Mouse (Mus musculus): ENCODE data around the gene Atf1. TPM values are rescaled to one million over a fixed set of nuclear protein-coding genes. Genes with fewer than 3 reads are reported as not detected.

Atf1 gene
- 11.0 and 13.0 TPM in 2 replicates for polyA plus RNA-seq (2015; fragmentation: Nextera tagmentation; extraction: Ambion mirVana)

GRCm38 (mm10) chr15:100227663-100228534 is at the start of gene Atf1:
Gene Atf1 (plus strand): TSS chr15:100227819.

DNA sequence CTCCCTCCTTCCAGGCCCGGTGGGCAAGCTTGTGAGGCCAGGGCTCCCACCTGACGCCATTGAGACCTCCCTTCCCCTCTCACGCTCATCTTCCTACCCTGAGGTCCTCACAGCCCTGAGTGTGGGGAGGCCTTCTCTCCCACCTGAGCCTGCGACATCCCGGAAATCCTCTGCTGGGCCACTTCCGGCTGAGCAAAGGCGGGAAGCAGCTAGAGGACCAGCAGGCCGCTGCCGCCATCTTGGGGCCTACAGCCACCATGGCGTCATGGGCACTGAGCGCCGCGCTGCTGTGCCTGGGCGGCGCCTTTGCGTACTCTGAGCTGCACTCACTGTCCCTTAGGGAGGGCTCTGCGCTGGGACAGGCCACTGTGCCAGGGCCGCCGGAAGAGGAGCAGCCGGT is 53.0 kb downstream of the Atf1 start, which contains the start of gene Tmprss12:
Gene Tmprss12 (plus strand): TSS at position 212 of the 400 bp plus-strand sequence.

DNA sequence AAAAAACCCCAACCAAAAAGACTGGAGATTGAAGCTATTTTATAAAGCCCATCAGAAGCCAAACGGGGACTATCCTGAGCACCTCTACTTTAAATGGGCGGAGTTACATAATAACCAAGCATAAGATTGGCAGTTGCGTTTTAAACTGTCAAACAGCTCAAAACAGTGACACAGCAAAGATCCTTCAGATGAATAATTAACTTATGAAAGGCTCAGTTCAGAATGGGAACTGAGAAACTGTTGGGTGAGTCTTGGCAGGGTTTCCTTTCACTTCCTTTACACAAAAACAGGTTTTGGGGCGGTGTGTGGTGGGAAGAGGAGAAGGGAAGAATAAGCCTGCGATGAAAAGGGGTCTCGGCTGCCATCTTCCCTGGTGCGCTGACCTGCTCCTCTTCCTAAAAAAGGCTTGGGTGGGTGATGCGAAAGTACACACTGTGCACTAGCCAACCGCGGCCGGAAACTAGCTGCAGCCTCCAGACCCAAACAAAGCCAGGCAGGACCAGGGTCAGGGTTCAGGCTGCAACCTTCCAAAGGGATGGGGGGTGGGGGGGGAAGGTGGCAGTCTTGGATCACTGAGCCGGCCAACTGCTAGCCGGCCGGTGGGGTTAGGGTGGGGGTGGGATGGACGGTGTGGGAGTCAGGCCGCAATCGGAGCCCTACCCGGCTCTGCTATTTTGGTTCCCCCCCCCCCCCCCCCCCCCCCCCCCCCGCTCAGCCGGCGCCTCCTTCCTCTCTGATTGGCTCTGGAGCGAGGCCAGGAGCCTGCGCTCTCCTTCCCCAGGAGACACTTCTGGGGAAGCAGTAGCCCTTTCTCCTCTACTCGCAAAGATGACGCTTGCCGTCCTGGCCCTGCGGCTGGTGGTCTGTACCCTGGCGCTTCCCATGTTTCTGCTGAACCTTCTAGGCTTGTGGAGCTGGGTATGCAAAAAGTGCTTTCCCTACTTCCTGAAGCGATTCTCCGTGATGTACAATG is 76.7 kb downstream of the Atf1 start, which contains the start of gene Mettl7a1:
Gene Mettl7a1 (plus strand): TSS at position 122 of the 973 bp plus-strand sequence.

Other genes starting within 250 kb of the Atf1 start
- 10.4 and 12.5 TPM in 2 replicates for gene Dip2b, start 189.2 kb upstream of the Atf1 start, polyA plus RNA-seq (2015; fragmentation: Nextera tagmentation; extraction: Ambion mirVana)
- gene Tmprss12, start 53.0 kb downstream of the Atf1 start, polyA plus RNA-seq (2015; fragmentation: Nextera tagmentation; extraction: Ambion mirVana): not detected in 2 replicates
- gene Mettl7a1, start 76.3 kb downstream of the Atf1 start, polyA plus RNA-seq (2015; fragmentation: Nextera tagmentation; extraction: Ambion mirVana): 3.7 and 3.8 TPM in 2 replicates
- 0.36 and 0.66 TPM in 2 replicates for gene Mettl7a3, start 107.1 kb downstream of the Atf1 start, polyA plus RNA-seq (2015; fragmentation: Nextera tagmentation; extraction: Ambion mirVana)
- 0.15 and 0.18 TPM in 2 replicates for gene Methig1, start 125.3 kb downstream of the Atf1 start, polyA plus RNA-seq (2015; fragmentation: Nextera tagmentation; extraction: Ambion mirVana)
- not detected in 2 replicates for gene Mettl7a2, start 125.4 kb downstream of the Atf1 start, polyA plus RNA-seq (2015; fragmentation: Nextera tagmentation; extraction: Ambion mirVana)
- gene Higd1c, start 136.7 kb downstream of the Atf1 start, polyA plus RNA-seq (2015; fragmentation: Nextera tagmentation; extraction: Ambion mirVana): 0.52 TPM in 1 of 2 replicates, not detected in the other
- gene Gm5475, start 194.3 kb downstream of the Atf1 start, polyA plus RNA-seq (2015; fragmentation: Nextera tagmentation; extraction: Ambion mirVana): 0.18 and 0.22 TPM in 2 replicates
- gene Slc11a2, start 197.3 kb downstream of the Atf1 start, polyA plus RNA-seq (2015; fragmentation: Nextera tagmentation; extraction: Ambion mirVana): 17.0 and 17.7 TPM in 2 replicates
- gene Letmd1, start 241.2 kb downstream of the Atf1 start, polyA plus RNA-seq (2015; fragmentation: Nextera tagmentation; extraction: Ambion mirVana): 49.2 and 51.9 TPM in 2 replicates

All from neural tube, postnatal 0 days (tissue).